Mouse (Mus musculus) C2C12 (cell line): ENCODE results near the gene Ocel1. TPM values are rescaled to one million over a fixed set of nuclear protein-coding genes. Genes with fewer than 3 reads are reported as not detected.

Experiments
- H3K27me3 ChIP-seq: one replicate; pipeline ENCODE4 v1.6.1; 2011; ENCODE audit not compliant: control insufficient read depth, insufficient read depth, insufficient read length
- H3K36me3 ChIP-seq: one replicate; pipeline ENCODE4 v1.6.1; 2011; ENCODE audit not compliant: control insufficient read depth, insufficient read depth
- H3K4me3 ChIP-seq: one replicate; pipeline ENCODE4 v1.5.1; 2011; ENCODE audit warnings: mild to moderate bottlenecking, control low read depth; ENCODE audit not compliant: poor library complexity, insufficient read depth, severe bottlenecking
- H3K79me2 ChIP-seq: one replicate; pipeline ENCODE4 v1.6.1; 2011; ENCODE audit not compliant: control insufficient read depth, insufficient read depth
- H3K79me3 ChIP-seq: one replicate; pipeline ENCODE4 v1.6.1; 2011; ENCODE audit warnings: low read depth, control low read depth
- H3ac ChIP-seq: one replicate; pipeline ENCODE3; 2011; ENCODE audit warnings: low read depth; ENCODE audit not compliant: control insufficient read depth, insufficient read length
- CEBPB ChIP-seq: IDR thresholded peaks from one replicate; pipeline ENCODE4 v1.6.1; 2011; ENCODE audit warnings: low read depth, mild to moderate bottlenecking, control low read depth, moderate library complexity
- CTCF ChIP-seq: IDR thresholded peaks from one replicate; pipeline ENCODE4 v1.5.1; 2011; ENCODE audit not compliant: control insufficient read depth, insufficient read depth, insufficient read length
- FOSL1 ChIP-seq: IDR thresholded peaks from one replicate; pipeline ENCODE4 v1.8.0; 2011; ENCODE audit warnings: mild to moderate bottlenecking, low read length; ENCODE audit not compliant: poor library complexity, insufficient read depth, severe bottlenecking
- MAX ChIP-seq: IDR thresholded peaks from one replicate; pipeline ENCODE4 v1.6.1; 2011; ENCODE audit warnings: mild to moderate bottlenecking, control low read depth
- MYOD1 ChIP-seq: IDR thresholded peaks from one replicate; pipeline ENCODE4 v1.6.1; 2011; ENCODE audit warnings: low read depth; ENCODE audit not compliant: control insufficient read depth, insufficient read length
- MYOG ChIP-seq: IDR thresholded peaks from one replicate; pipeline ENCODE4 v1.6.1; 2011; ENCODE audit not compliant: control insufficient read depth, insufficient read length; ENCODE audit errors: extremely low read depth
- USF1 ChIP-seq: IDR thresholded peaks from one replicate; pipeline ENCODE4 v1.6.1; 2011; ENCODE audit warnings: low read depth, mild to moderate bottlenecking, control low read depth, moderate library complexity
- polyA plus RNA-seq: library from polyadenylated mRNA; unstranded; fragments of >200 nt; fragmentation: generic; extraction: Trizol; gene quantifications from one replicate; pipeline ENCODE4 v1.2.1, GENCODE M21; 2012; ENCODE audit warnings: missing spikeins

The Ocel1 gene
- polyA plus RNA-seq, 1 experiment: 11.2 TPM

DNA sequence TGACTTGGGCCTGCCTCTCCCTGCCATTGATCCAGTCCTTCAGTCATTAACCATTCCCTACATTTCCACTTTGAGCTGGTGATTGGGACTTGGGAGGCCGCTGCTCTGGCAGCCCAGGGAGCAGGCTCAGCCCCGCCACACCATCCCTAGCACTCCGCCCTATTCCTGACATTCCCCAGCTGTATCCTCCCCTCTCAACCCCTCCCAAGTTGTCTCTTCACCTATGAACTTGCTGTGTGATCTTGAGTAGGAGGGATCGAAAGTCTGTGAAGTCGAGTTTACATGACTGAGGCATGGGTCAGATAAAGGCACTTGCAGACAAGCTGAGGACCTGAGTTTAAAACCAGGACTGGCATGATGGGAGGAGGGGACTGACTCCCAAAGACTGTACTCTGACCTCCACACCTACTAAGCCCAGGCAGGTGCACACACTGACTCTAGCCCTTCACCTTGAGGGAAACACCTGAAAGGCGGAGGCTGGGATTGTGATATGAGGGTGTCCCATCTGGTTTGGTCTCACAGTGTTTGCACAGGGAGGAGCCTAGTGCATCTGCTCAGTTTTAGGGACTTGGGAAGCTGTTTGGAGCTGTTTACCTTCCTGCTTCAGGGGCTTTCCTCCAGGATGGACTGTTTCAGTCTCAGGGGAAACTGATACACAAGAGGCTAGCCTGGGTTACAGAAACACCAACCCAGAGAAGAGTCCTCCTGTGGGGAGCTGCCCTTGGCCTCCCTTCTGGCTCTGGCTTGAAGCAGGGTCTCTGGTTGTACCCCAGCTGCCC, 32.2 kb downstream of the Ocel1 start:
- TF ChIP-seq USF1 (no peak), CTCF (no peak), MAX (no peak), CEBPB (no peak), MYOD1 (no peak), FOSL1 (no peak), MYOG (no peak)
- Histone ChIP-seq H3K36me3 (peaks cover 26% of the 10 kb centered on the region), H3ac (no peak overlapping the region), H3K4me3 (no peak overlapping the region), H3K27me3 (no peaks in the 10 kb centered on the region), H3K79me3 (peaks cover 6% of the 10 kb centered on the region), H3K79me2 (peaks cover 23% of the 10 kb centered on the region)

DNA sequence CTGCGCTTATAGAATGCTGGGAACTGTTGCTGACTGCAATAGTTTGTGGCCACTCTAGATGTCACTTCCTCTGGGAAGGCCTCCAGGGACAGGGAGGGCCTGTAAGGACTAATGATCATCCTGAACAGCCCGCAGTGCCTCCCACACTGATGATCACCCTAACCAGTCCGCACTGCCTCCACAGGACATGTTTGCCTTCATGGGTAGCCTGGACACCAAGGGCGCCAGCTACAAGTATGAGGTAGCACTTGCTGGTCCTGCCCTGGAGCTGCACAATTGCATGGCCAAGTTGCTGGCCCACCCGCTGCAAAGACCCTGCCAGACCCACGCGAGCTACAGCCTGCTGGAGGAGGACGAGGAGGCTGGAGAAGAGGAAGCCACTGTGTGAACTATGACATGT, 32.9 kb downstream of the Ocel1 start:
- TF ChIP-seq CEBPB (no peak), MAX (no peak), MYOD1 (no peak), MYOG (no peak), FOSL1 (no peak), USF1 (no peak), CTCF (no peak)
- no peaks in the 10 kb centered on the region for H3K27me3 ChIP-seq
- peaks cover 22% of the 10 kb centered on the region for H3K79me2 ChIP-seq
- no peak overlapping the region for H3K4me3 ChIP-seq
- H3K36me3 ChIP-seq: peaks cover 27% of the 10 kb centered on the region
- H3K79me3 ChIP-seq: peaks cover 6% of the 10 kb centered on the region
- H3ac ChIP-seq: no peak overlapping the region

DNA sequence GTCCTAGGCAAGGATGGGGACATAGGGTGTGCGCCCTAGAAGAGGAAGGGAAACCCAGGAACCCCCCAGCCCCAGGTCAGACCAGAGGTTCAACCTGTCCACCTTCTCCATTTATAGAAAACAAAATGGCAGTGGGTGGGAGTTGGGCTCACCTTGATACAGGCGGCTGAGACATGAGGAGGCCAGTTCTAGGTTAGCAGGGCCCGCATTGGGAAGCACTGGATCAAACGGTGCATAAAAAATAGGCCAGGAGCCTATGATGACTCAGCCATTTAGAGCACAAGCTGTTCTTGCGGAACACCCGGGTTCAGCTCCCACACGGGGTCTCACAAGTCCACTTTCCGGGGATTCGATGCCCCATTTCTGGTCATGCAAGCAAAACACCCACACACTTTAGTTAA, 33.9 kb downstream of the Ocel1 start:
- Histone ChIP-seq H3K4me3 (peak overlapping the region; percentile 84), H3K79me3 (peaks cover 6% of the 10 kb centered on the region), H3K36me3 (peaks cover 29% of the 10 kb centered on the region), H3ac (no peak overlapping the region), H3K27me3 (no peaks in the 10 kb centered on the region), H3K79me2 (peaks cover 22% of the 10 kb centered on the region)
- TF ChIP-seq MAX (no peak), MYOG (no peak), FOSL1 (no peak), MYOD1 (no peak), USF1 (no peak), CTCF (no peak), CEBPB (no peak)

- Histone ChIP-seq H3K27me3 (no peaks in the 10 kb centered on the region), H3K36me3 (peaks cover 29% of the 10 kb centered on the region), H3K4me3 (peak within 1 kb of the TSS; percentile 84), H3K79me3 (peaks cover 6% of the 10 kb centered on the region), H3K79me2 (peaks cover 22% of the 10 kb centered on the region), H3ac (peak within 1 kb of the TSS; percentile 96)
- peak; percentile 74 for TF ChIP-seq MAX
- TF ChIP-seq USF1: no peak
Observed at GRCm38 (mm10) chr8:71405401-71406098, 34.5 kb downstream of the Ocel1 start, which contains the start of gene Ankle1. Ankle1 (plus strand) TSS chr8:71406010.

GRCm38 (mm10) chr8:71406099-71407015, 35.3 kb downstream of the Ocel1 start:
- H3K79me2 ChIP-seq: peaks cover 22% of the 10 kb centered on the region
- peaks cover 6% of the 10 kb centered on the region for H3K79me3 ChIP-seq
- peak overlapping the region; percentile 84 for H3K4me3 ChIP-seq
- no peak for TF ChIP-seq USF1
- peak; percentile 99 for TF ChIP-seq CTCF
- TF ChIP-seq MYOD1: no peak
- no peak for TF ChIP-seq MYOG
- peak; percentile 63 for TF ChIP-seq MAX
- TF ChIP-seq CEBPB: no peak
- TF ChIP-seq FOSL1: no peak
- H3K27me3 ChIP-seq: no peaks in the 10 kb centered on the region
- H3ac ChIP-seq: peak overlapping the region; percentile 96
- peaks cover 29% of the 10 kb centered on the region for H3K36me3 ChIP-seq
